Mouse (Mus musculus): Measurements from ENCODE around the gene Dgat2.

Gene Dgat2

GRCm38 (mm10) chr7:99191411-99191810, 8.9 kb upstream of the Dgat2 start:
- DNase-seq: no peak

DNA sequence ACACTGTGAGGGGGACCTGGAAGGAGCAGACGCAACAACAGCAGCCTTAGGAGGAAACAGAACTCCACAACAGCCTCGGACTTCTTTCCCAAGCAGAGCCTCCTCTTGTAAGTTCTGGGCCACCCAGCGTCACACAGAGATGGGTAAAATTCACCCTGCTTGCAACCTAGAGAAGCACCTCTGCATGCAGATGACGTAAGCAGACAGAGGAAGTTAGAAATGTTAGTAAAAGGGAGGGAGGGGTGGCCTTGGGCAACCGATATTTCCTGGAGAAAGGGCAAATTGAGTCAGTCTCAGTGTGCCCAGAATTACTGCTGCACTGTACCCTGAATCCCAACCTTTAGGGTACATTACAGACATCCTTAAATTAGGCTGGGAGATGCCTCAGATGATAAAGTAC, 7.4 kb upstream of the Dgat2 start:
- DNase-seq: no peak

DNA sequence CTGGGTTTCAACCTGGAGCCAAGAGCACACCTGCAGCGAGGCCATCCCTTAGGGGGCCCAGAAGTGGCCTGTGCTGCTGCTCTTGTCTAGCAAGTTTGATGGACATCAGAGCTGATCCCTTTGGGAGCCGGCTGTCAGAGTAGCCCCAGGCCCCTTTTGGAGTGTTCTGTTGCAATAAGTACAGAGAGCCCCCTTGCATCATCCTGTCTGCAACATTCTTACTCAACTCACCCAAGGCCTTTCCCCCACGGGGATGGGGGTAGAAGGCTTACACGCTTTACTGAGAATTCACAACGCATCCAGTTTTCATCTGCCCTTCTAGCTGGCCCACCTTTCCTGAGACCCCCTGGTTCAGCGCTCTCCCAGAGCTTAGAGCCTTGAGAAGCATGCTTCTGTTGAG, 6.1 kb upstream of the Dgat2 start:
- no peak for DNase-seq

- DNase-seq: no peak
These were observed 4.9 kb upstream of the Dgat2 start for GRCm38 (mm10) chr7:99187451-99187850.

DNA sequence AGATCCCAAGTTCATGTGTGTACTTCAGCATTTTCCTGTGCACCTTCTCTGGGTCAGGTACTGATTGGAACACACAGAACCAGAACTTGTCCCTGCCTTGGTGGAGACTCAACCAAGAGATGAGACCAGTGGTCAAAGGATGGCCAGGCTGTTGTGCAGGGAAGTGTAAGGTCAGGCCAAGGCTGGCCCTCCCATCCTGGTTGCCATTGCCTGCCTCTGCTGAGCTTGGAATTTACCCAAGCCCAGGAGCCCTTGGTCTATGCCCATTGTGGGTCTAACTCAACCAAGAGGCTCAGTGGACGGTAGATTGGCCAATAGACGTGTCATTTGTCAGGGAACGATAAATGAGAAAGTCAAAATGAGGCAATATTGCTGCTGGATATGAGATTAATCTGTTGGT, 2.9 kb upstream of the Dgat2 start:
- no peak for DNase-seq

DNA sequence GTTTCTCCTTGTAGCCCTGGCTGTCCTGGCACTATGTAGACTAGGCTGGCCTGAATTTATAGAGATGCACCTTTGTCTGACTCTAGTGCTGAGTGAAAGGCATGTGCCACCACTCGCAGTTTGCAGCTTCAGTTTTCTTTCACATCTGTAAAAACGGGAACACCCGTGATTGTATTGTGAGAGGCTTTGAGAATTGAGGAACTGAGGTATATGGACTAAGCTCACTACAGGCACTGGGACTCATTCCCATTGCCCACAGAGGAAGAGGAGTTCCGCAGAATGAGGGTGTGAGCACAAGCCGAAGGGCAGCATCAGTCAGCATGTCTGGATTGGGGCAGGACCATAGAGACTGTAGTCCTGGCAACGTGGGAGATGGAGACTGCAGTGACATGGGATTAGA, 1.2 kb upstream of the Dgat2 start:
- no peak for DNase-seq

DNA sequence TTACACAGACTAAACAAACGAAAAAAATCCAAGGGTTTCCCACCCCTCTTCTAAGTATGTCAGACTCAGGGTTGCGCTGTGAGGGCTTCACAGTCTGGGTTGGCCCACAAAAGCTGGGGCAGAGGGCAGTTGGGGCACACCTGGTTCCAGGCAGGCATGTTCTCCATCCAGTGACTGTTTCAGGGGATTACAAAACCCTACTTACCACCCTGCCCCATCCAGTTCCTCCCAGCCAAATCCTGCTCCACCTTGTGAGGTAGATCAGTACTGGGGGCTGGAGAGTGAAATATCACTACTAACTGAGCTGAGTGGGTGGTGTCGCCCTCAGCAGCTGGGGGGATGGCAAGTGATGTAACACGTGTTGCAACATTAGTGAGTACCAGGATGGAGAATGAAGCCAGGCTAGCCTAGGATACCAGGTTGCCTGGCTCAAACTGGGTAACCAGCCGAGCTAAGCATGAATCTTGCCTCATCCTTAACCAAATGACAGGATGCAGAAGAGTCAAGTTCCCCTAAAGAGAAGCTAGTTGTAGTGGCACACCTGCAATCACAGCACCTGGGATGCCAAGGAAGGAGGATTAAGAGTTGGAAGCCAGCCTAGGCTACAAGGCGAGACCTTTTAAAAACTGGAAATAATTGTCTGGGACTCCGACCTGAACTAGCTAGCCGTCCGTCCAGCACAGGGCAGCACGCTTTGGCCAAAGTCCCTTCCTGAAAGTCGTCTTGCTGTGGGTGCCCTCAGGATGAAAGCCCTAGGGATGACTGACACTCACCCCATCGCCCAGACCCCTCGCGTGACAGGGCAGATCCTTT, 694 bp downstream of the Dgat2 start:
- no peak for DNase-seq

DNA sequence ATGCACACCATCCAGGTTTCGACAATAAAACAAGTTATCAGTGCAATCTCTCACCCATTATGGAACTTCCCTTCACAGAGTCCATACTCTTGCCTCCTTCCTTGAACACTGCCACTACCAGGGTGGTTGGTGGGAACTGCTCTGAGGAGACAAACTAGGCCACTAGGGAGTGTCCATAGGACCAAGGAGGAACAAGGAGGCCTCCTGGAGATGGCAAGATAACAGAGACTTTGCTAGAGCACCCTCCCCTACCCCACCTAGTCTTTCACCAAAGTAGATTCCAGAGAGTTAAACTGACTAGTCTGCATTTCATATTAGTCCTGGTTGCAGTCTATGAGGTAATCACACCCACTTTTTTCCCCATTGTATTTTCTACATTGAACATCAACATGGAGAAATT, 2.4 kb downstream of the Dgat2 start:
- no peak for DNase-seq

GRCm38 (mm10) chr7:99179271-99179670, 3.2 kb downstream of the Dgat2 start:
- DNase-seq: no peak

- no peak for DNase-seq
These were observed 5.1 kb downstream of the Dgat2 start for GRCm38 (mm10) chr7:99177386-99177785.

DNA sequence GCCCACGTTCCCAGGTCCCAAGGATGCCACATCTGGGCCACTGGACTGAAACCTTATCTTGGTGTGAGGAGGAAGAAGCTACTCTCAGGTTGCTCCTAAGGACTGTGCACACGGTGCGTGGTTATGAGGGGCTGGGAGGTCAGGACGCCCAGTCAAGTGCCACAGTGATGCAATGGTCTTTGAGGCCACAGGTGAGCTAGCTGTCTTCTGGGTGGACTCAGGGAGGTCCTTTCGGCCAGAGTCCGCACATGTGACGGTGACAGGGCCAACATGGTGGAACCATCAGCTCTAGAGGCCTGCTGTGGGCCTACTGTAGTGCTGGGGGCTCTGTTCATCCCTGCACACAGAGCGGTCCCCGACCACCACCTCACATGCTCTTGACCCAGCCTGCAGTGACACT, 6.9 kb downstream of the Dgat2 start:
- DNase-seq: no peak

- no peak for DNase-seq
These were observed 7.4 kb downstream of the Dgat2 start for GRCm38 (mm10) chr7:99175118-99175517.

DNA sequence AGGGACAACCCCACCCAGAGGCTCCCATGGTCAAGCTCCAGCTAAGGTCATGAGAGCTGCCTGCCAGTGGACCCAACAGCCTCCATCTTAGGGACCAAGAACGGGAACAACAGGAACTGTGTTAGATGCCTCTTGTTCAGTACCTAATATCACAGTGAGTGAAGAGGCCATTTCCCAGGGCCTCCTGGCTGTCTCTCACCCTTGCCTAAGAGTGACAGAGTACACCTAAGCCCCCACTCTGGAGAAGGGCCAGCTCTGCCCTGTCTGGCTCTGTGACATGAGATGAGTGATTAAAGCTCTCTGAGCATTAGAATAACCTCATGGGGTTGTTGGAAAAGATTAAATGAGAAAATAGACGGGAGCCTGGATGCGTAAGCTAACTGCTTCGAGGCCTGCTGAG, 8.5 kb downstream of the Dgat2 start:
- no peak for DNase-seq

GRCm38 (mm10) chr7:99172898-99173297, 9.6 kb downstream of the Dgat2 start:
- DNase-seq: no peak

GRCm38 (mm10) chr7:99171730-99172463, 10.6 kb downstream of the Dgat2 start:
- DNase-seq: no peak

GRCm38 (mm10) chr7:99170519-99170918, 12.0 kb downstream of the Dgat2 start:
- no peak for DNase-seq

- DNase-seq: no peak
These were observed 12.7 kb downstream of the Dgat2 start for GRCm38 (mm10) chr7:99169717-99170403.

- no peak for DNase-seq
These were observed 13.8 kb downstream of the Dgat2 start for GRCm38 (mm10) chr7:99168756-99169155.

- no peak for DNase-seq
These were observed 14.6 kb downstream of the Dgat2 start for GRCm38 (mm10) chr7:99167939-99168338.

GRCm38 (mm10) chr7:99166159-99166558, 16.4 kb downstream of the Dgat2 start:
- DNase-seq: no peak

DNA sequence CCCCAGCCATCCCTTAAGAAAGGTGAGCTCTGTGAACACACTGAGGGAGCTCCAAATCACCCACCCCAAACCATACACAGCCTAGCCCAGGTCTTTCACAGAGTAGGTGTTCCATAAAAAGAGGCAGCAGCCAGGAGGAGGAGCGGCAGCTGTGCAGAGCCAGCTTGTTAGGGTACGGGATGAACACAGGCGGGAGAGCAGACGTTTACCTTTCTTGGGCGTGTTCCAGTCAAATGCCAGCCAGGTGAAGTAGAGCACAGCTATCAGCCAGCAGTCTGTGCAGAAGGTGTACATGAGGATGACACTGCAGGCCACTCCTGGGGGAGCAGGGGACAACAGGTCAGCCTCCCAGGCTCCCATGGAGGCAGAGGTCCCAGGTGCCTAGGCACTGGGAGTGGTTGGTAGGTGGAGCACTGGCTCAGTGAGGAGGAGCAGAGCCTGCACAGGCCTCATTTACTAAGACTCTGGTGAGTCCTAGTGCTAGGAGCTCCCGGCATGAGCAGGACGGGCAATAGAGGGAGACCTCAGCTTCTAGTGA, 17.6 kb downstream of the Dgat2 start:
- DNase-seq: no peak

- no peak for DNase-seq
These were observed 20.1 kb downstream of the Dgat2 start for GRCm38 (mm10) chr7:99162462-99162861.

- DNase-seq: no peak
These were observed 20.6 kb downstream of the Dgat2 start for GRCm38 (mm10) chr7:99161961-99162360.

DNA sequence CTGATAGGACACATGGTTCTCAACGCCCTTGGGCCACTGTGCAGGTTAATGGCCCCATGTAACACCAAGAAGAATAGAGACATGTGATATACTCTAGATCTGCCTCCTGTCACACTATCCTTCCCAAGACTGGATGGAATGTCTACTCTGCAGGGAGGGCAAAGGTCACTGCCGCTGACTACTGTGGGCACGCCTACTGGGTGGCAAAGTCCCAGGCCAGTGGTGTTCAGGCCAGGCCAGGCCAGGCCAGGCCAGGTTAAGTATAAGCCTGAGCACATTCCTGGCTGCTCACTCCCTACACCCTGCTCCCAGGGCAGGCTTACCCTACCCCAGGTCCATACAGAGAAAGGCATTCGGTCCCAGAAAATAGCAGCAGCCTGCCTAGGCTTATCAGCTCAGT, 21.0 kb downstream of the Dgat2 start:
- no peak for DNase-seq
